Mouse (Mus musculus): ENCODE measurements around the gene Nucb2. TPM values are rescaled to one million over a fixed set of nuclear protein-coding genes. Genes with fewer than 3 reads are reported as not detected.

Gene Nucb2
- polyA plus RNA-seq (2015; fragmentation: Nextera tagmentation; extraction: Ambion mirVana): 2.8 and 3.2 TPM in 2 replicates

DNA sequence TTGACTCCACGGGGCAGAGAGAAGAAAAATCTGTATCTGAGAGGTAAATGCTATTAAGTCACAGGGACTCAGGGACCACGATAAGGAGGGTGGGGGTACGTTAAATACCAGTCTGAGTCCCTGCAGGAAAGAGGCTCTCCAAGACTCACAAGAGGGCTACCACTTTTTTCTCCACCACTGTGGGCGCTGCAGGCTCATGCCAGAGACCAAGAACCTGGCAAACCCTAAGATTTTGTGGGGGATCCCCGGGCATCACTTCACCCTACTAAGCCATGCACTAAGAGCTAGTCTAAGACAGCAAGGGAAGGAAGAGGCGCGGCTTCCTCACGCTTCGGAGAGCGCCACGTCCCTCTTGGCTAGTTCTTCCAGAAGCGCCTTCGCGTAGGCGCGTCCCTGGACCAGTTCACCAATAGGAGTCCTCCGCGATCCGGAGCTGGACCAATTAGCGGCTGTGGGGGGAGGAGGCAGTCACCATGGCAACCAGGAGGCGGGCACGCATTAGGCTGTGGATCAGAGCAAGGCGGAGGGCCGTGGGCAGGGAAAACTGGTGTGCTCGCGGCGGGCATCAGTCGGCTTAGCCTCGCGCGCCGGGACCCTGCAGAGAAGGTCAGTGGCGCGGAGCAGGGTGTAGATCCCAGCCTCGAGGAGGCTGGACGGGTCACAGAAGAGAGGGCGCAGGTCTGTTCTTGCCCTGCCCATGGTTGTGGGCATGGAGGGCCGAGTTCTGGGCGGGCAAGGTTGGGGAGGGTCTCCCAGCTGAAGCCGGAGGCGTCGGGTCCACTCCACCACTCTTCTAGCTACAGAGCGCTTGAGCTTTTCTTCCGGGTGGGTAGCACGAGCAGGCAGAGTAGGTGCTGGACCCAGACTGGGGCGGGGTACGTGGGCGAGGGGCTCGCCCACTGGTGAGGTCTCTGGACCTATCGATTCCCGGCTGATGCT lies at the start of gene Nucb2:
Gene Nucb2 (plus strand): TSS at position 491 of the 939 bp plus-strand sequence.
- no peak within 1 kb of the TSS for H3K27ac ChIP-seq
- peak; percentile 98 for ATAC-seq (ENCODE audit: low read depth)
- WGBS (ENCODE audit: insufficient replicate concordance): under 1% methylated on average over 51 of the region's 51 CpGs

DNA sequence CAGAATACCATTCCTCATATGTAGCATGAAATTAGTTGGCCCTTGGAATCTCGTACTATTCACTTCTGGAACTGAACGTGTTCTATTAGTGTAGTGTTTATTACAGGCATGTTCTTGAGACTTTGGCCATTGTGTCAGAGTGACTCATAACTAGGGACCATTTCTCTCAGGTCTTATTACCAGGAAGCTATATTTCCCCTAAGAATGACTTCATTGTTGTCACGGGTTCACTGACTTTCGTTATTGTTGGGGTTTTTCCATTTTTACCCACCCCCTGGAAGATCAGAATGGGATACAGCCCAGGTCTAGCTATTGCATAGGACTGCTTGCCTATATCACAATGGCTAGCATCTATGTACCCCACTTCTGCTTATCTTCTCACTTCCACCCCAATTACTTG lies 47.2 kb upstream of the Nucb2 start:
- no peak for DNase-seq
- ATAC-seq (ENCODE audit: low read depth): no peak
- Histone ChIP-seq H3K27ac (no peak overlapping the region), H3K36me3 (no peaks in the 10 kb centered on the region), H3K4me2 (no peak overlapping the region), H3K27me3 (0 out of 2 replicates have a peak, but pooled peaks cover 3% of the 10 kb centered on the region), H3K9ac (no peak overlapping the region), H3K4me3 (replicated peaks) (no peak overlapping the region), H3K9me3 (replicated peaks) (no peaks in the 10 kb centered on the region), H3K4me1 (replicated peaks) (no peaks in the 10 kb centered on the region)
- WGBS (ENCODE audit: insufficient replicate concordance): 51% methylated on average over 4 of the region's 4 CpGs

More for the DNA sequence above, at the start of gene Nucb2:
- peaks cover 11% of the 10 kb centered on the region for H3K4me1 ChIP-seq (replicated peaks)
- peak; percentile 91 for DNase-seq
- peak within 1 kb of the TSS; percentile 63 for H3K4me3 ChIP-seq (replicated peaks)
- no peaks in the 10 kb centered on the region for H3K9me3 ChIP-seq (replicated peaks)
- peak within 1 kb of the TSS; percentile 68 for H3K9ac ChIP-seq
- H3K27me3 ChIP-seq: 0 out of 2 replicates have a peak, but pooled peaks cover 2% of the 10 kb centered on the region
- peak within 1 kb of the TSS; percentile 85 for H3K4me2 ChIP-seq
- no peaks in the 10 kb centered on the region for H3K36me3 ChIP-seq

DNA sequence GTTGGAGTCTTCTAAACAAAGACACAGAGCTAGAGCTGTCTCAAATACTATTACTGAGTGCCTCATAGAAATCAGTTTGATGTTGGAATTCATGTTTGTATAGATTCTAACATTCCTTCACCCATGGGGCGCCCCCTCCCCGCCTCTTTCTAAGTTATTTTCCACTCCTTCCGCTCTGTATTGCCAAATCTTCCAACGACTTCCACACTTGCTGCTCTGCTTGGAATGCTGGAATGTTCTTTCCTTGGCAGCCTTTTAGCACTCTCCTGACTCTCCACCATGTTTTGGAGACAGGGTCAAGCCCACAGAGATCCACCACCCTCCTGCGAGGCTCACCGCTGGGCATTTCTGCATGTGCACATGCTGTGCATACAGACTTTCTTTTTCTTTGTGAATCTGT lies 46.8 kb upstream of the Nucb2 start:
- no peaks in the 10 kb centered on the region for H3K9me3 ChIP-seq (replicated peaks)
- no peak overlapping the region for H3K4me2 ChIP-seq
- no peaks in the 10 kb centered on the region for H3K36me3 ChIP-seq
- ATAC-seq (ENCODE audit: low read depth) (no peak), DNase-seq (no peak)
- H3K4me1 ChIP-seq (replicated peaks): no peaks in the 10 kb centered on the region
- no peak overlapping the region for H3K9ac ChIP-seq
- WGBS (ENCODE audit: insufficient replicate concordance): 68% methylated on average over 6 of the region's 6 CpGs
- no peak overlapping the region for H3K27ac ChIP-seq
- no peak overlapping the region for H3K4me3 ChIP-seq (replicated peaks)
- 0 out of 2 replicates have a peak, but pooled peaks cover 3% of the 10 kb centered on the region for H3K27me3 ChIP-seq

DNA sequence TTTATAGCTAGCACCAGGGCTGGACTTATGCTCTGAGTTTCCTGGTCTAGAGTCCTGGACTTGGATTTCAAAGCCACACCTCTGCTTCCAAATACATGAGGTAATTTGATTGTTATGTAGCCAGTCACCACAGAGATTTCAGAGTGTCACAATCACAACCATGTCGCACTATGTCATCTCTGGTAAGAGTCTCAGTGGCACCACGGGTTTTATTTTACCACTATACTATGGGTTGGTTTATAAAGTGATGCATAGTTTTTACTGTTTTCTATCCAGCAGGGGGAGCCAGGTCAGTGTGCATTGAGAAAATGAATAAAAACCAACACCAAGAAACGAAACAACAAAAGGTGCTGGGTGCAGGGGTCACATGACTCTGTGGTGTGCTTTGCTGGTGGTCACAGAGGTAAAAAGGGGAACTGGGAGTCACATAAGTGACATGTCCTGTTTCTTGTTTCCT lies 45.2 kb upstream of the Nucb2 start:
- WGBS (ENCODE audit: insufficient replicate concordance): 16% methylated on average over 3 of the region's 3 CpGs
- ATAC-seq (ENCODE audit: low read depth): no peak

DNA sequence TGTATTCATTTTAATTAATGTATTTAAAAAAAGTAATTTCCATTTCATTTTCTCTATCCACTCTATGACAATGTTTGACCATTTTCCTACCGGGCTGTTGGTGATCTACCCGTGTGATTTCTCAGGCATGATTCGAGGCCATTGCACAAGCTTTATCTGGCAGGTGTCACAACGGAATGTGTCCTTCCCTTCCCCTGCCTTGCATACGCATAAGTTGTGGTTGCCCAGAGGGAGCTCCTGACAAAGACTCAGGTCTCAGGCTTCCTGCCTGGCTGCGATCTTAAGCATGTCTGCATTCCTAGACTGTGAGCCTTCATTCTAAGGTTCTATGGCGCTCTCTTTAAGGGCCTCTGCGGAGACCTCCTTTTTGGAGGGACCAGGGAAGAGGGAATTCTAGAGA lies 42.1 kb upstream of the Nucb2 start:
- no peak overlapping the region for H3K27ac ChIP-seq
- no peak for ATAC-seq (ENCODE audit: low read depth)
- H3K4me2 ChIP-seq: no peak overlapping the region
- H3K4me1 ChIP-seq (replicated peaks): no peaks in the 10 kb centered on the region
- no peaks in the 10 kb centered on the region for H3K27me3 ChIP-seq
- no peak overlapping the region for H3K9ac ChIP-seq
- no peaks in the 10 kb centered on the region for H3K9me3 ChIP-seq (replicated peaks)
- 19% methylated on average over 8 of the region's 8 CpGs for WGBS (ENCODE audit: insufficient replicate concordance)
- no peak overlapping the region for H3K4me3 ChIP-seq (replicated peaks)
- no peak for DNase-seq
- no peaks in the 10 kb centered on the region for H3K36me3 ChIP-seq

More for the DNA sequence above, 45.2 kb upstream of the Nucb2 start:
- Histone ChIP-seq H3K9ac (no peak overlapping the region), H3K4me3 (replicated peaks) (no peak overlapping the region), H3K4me1 (replicated peaks) (no peaks in the 10 kb centered on the region), H3K4me2 (no peak overlapping the region), H3K27ac (no peak overlapping the region), H3K27me3 (0 out of 2 replicates have a peak, but pooled peaks cover 3% of the 10 kb centered on the region), H3K9me3 (replicated peaks) (no peaks in the 10 kb centered on the region), H3K36me3 (no peaks in the 10 kb centered on the region)
- DNase-seq: no peak

DNA sequence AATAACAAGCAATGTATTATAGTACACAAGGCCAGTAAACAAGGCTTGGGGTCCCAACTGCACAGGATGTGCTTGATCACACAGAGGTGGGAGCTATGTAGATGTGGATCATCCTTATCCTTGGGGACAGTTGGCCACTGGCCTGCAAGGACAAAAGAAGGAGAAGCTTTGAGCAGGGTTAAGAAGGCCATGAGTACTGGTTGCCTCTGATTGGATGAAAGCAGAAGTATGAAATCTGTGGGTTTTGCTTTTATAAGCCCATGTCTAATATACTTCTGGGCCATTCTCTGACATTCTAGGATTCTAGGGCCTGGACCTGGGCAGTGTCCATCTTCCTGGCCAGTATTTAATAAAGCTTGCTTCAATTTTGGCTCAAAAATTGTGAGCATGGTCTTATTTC lies 28.3 kb upstream of the Nucb2 start:
- Histone ChIP-seq H3K9me3 (replicated peaks) (no peaks in the 10 kb centered on the region), H3K4me3 (replicated peaks) (no peak overlapping the region), H3K4me2 (no peak overlapping the region), H3K27me3 (no peaks in the 10 kb centered on the region), H3K27ac (no peak overlapping the region), H3K36me3 (no peaks in the 10 kb centered on the region), H3K4me1 (replicated peaks) (no peaks in the 10 kb centered on the region), H3K9ac (no peak overlapping the region)
- ATAC-seq (ENCODE audit: low read depth): no peak
- DNase-seq: no peak

DNA sequence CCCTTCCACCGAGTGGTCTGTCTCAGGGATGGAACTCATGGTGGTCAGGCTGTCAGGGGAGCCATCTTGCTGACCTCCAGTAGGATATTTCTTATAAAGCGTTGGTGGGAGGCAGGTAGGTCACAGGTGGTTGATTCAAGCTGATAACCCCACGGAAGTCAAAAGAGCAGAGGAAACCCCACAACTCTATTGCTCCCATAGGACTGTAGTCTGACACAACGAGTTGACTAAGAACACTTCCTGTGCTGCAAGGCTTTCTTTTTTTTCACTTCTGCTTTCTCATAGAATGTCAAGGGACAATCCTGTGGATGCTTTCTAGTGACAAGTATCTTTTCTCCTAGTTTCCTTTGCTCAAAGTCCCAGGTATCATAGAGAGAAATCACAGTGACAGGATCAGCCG lies 27.9 kb upstream of the Nucb2 start:
- H3K36me3 ChIP-seq: no peaks in the 10 kb centered on the region
- 34% methylated on average over 5 of the region's 5 CpGs for WGBS (ENCODE audit: insufficient replicate concordance)
- no peaks in the 10 kb centered on the region for H3K4me1 ChIP-seq (replicated peaks)
- no peak overlapping the region for H3K27ac ChIP-seq
- no peak for ATAC-seq (ENCODE audit: low read depth)
- H3K4me2 ChIP-seq: no peak overlapping the region
- H3K4me3 ChIP-seq (replicated peaks): no peak overlapping the region
- H3K27me3 ChIP-seq: no peaks in the 10 kb centered on the region
- DNase-seq: no peak
- no peak overlapping the region for H3K9ac ChIP-seq
- no peaks in the 10 kb centered on the region for H3K9me3 ChIP-seq (replicated peaks)

DNA sequence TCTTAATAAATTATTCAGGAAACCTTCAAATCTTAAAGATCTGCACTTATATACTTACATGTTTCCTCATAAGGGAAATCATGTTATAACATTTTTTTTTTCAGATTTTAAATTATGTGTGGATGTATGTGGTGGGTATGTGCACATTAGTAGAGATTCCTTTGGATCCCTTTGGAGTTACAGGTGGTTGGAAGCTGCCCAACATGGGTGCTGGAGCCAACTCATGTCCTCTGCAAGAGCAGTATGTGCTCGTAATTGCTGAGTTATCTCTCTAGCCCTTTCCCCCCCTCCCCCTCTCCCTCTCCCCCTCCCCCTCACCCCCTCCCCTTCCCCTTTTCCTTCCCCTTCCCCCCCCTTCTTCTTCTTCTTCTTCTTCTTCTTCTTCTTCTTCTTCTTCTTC lies 21.1 kb upstream of the Nucb2 start:
- ATAC-seq (ENCODE audit: low read depth) (no peak), DNase-seq (no peak)
- no peak overlapping the region for H3K4me2 ChIP-seq
- H3K27ac ChIP-seq: no peak overlapping the region
- WGBS (ENCODE audit: insufficient replicate concordance): 9% methylated on average over 1 of the region's 1 CpGs
- H3K27me3 ChIP-seq: 0 out of 2 replicates have a peak, but pooled peaks cover 6% of the 10 kb centered on the region
- no peak overlapping the region for H3K9ac ChIP-seq
- H3K4me1 ChIP-seq (replicated peaks): no peaks in the 10 kb centered on the region
- no peaks in the 10 kb centered on the region for H3K9me3 ChIP-seq (replicated peaks)
- no peaks in the 10 kb centered on the region for H3K36me3 ChIP-seq
- no peak overlapping the region for H3K4me3 ChIP-seq (replicated peaks)

DNA sequence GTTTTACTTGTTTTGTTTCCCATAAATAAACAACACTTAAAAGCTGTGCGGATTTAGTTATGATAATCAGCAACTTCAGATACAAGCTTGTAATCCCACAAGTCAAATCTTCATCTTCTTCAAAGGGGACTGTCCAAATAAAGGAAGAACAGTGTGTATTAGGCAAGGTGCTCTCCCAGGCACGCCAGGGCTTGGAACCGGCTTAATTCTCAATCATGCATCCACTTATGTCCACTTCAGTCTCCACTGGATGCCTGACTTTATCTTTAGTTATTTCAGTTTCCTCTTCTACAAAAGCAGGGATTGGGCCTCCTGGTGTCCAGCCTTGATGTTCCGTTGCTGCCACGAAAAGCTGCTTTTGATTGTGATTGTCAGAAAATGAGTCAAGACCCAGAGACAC lies 20.4 kb upstream of the Nucb2 start:
- DNase-seq (no peak), ATAC-seq (ENCODE audit: low read depth) (no peak)
- no peak overlapping the region for H3K9ac ChIP-seq
- H3K4me1 ChIP-seq (replicated peaks): no peaks in the 10 kb centered on the region
- no peak overlapping the region for H3K27ac ChIP-seq
- H3K27me3 ChIP-seq: 0 out of 2 replicates have a peak, but pooled peaks cover 6% of the 10 kb centered on the region
- no peak overlapping the region for H3K4me2 ChIP-seq
- H3K4me3 ChIP-seq (replicated peaks): no peak overlapping the region
- 40% methylated on average over 5 of the region's 5 CpGs for WGBS (ENCODE audit: insufficient replicate concordance)
- H3K9me3 ChIP-seq (replicated peaks): no peaks in the 10 kb centered on the region
- H3K36me3 ChIP-seq: no peaks in the 10 kb centered on the region

DNA sequence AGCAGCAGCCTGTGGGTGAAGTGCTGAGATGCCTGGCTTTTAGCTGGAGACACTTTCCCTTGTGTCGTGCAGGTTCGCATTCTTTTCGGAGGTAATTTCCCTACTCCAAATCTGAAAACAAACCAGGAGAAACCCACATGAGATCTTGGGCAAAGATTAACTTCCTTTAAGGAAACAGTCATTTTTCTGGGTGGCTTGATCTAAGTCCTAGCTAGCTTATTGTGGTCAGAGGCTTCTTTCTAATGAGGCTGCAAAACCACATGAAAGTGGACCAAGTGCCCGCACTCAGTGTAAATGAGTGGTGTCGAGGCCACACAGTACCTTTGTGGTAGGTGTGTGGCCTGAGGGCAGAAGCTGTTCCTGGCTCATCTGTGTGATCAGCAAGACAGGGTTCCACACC lies 20.0 kb upstream of the Nucb2 start:
- WGBS (ENCODE audit: insufficient replicate concordance): 9% methylated on average over 5 of the region's 5 CpGs
- 0 out of 2 replicates have a peak, but pooled peaks cover 6% of the 10 kb centered on the region for H3K27me3 ChIP-seq
- H3K9ac ChIP-seq: no peak overlapping the region
- no peak overlapping the region for H3K27ac ChIP-seq
- H3K9me3 ChIP-seq (replicated peaks): no peaks in the 10 kb centered on the region
- H3K4me2 ChIP-seq: no peak overlapping the region
- H3K36me3 ChIP-seq: no peaks in the 10 kb centered on the region
- H3K4me3 ChIP-seq (replicated peaks): no peak overlapping the region
- no peaks in the 10 kb centered on the region for H3K4me1 ChIP-seq (replicated peaks)
- ATAC-seq (ENCODE audit: low read depth) (no peak), DNase-seq (no peak)

DNA sequence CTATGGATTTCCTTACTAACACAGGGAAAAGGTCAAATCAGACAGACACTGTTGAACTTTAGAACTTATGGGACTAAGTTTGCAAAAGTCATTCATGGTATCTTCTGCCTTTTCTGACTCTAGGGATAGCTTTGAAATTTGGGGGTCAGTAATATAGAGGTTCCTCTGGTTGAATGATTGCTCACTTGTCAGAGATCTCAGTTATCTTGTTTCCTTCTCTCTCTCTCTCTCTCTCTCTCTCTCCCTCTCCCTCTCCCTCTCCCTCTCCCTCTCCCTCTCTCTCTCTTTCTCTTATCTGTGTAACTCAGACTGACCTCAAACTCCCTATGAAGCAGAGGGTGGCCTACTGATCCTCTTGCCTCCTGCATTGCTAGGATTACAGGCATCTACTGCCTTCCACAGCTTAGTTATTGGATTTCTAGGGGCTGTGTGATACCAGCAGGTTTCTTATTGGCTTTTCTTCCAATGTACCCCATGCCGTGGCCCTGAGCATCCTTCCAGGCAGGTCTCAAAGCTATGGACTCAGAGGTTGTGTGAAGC lies 19.0 kb upstream of the Nucb2 start:
- H3K4me1 ChIP-seq (replicated peaks): no peaks in the 10 kb centered on the region
- no peaks in the 10 kb centered on the region for H3K36me3 ChIP-seq
- no peak overlapping the region for H3K9ac ChIP-seq
- 47% methylated on average over 1 of the region's 1 CpGs for WGBS (ENCODE audit: insufficient replicate concordance)
- DNase-seq: no peak
- H3K4me3 ChIP-seq (replicated peaks): no peak overlapping the region
- H3K9me3 ChIP-seq (replicated peaks): no peaks in the 10 kb centered on the region
- peaks cover 9% of the 10 kb centered on the region; the same call in 1 of the 2 replicates for H3K27me3 ChIP-seq
- no peak for ATAC-seq (ENCODE audit: low read depth)
- no peak overlapping the region for H3K4me2 ChIP-seq
- H3K27ac ChIP-seq: no peak overlapping the region

Measured in liver, embryonic 13.5 days (tissue).